Mouse (Mus musculus) telencephalon, adult 2 months (tissue): ENCODE measurements around the gene Rbm39.
A peak's percentile ranks its signal among the peaks of the same experiment; 100 is the strongest.

Experiments used
- DNase-seq: peaks from one replicate; pipeline ENCODE4 v3.0.0-alpha.2; 2011; ENCODE audit warnings: low read depth, low spot score

The Rbm39 gene

GRCm38 (mm10) chr2:156111358-156112079 is 68.5 kb downstream of the Rbm39 start, which contains the start of the genes Cpne1 and Rbm12:
TSS of gene Cpne1 (minus strand) at chr2:156111965.
TSS of gene Rbm12 (minus strand) at chr2:156111978.
- peak; percentile 64 for DNase-seq

- peak; percentile 29 for DNase-seq
Observed at GRCm38 (mm10) chr2:156110627-156111357, 69.2 kb downstream of the Rbm39 start.
